Mouse (Mus musculus): ENCODE measurements around the gene Galnt18. TPM values are rescaled to one million over a fixed set of nuclear protein-coding genes. Genes with fewer than 3 reads are reported as not detected.

The Galnt18 gene
- polyA plus RNA-seq, 1 experiment from 2014 or later, result 10.2 TPM

DNA sequence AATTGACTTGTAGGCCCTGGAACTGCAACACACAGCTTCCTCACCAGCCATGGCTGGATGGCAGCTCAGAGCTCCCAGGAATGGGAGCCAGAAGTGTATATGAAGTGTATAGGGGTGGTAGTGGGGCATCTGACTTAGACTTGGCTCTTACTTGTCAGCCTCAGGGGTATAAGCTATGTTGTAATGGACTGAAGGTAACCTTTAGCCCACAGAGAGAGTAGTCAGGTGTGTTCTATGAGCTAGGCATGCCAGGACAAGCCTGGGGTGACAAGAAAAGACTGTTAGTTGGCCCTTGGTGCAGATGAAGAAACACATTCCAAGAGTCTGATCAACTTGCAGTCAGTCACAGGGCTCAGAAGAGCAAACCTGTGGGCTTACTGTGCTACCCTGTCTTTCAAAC, 78.0 kb downstream of the Galnt18 start:
- H3K4me2 ChIP-seq (replicated peaks), result no peak overlapping the region
- no peak for ATAC-seq (replicated peaks)
- H3K9ac ChIP-seq (replicated peaks), result no peak overlapping the region
- H3K36me3 ChIP-seq, result no peaks in the 10 kb centered on the region
- no peaks in the 10 kb centered on the region for H3K27me3 ChIP-seq
- no peak overlapping the region for H3K4me3 ChIP-seq
- H3K9me3 ChIP-seq, result no peaks in the 10 kb centered on the region
- no peaks in the 10 kb centered on the region for H3K4me1 ChIP-seq
- no peak overlapping the region for H3K27ac ChIP-seq (replicated peaks)

DNA sequence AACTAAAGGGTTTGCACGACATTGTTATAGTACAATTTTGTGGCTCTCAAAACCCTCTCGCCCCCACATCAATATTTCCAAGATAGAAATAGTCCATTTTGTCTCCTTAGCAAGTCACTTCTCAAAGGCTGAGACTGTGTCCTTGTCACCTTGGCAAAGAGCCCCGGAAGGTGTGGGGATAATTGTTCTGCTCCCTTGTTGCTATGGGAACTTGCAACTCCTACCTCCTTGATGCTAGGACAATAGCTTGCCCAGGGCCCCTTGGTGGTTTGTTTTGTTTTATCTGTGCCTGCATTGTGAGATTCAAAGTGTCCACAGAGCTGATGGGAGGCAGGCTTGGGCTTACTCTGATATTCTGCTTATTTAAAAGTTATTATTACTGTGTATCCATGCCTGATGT, 80.3 kb downstream of the Galnt18 start:
- H3K4me1 ChIP-seq, result no peaks in the 10 kb centered on the region
- H3K4me3 ChIP-seq, result no peak overlapping the region
- H3K9ac ChIP-seq (replicated peaks), result no peak overlapping the region
- no peak for ATAC-seq (replicated peaks)
- H3K9me3 ChIP-seq, result no peaks in the 10 kb centered on the region
- WGBS, result 43% methylated on average over 3 of the region's 3 CpGs
- no peak overlapping the region for H3K4me2 ChIP-seq (replicated peaks)
- H3K36me3 ChIP-seq, result no peaks in the 10 kb centered on the region
- H3K27me3 ChIP-seq, result no peaks in the 10 kb centered on the region
- no peak overlapping the region for H3K27ac ChIP-seq (replicated peaks)

DNA sequence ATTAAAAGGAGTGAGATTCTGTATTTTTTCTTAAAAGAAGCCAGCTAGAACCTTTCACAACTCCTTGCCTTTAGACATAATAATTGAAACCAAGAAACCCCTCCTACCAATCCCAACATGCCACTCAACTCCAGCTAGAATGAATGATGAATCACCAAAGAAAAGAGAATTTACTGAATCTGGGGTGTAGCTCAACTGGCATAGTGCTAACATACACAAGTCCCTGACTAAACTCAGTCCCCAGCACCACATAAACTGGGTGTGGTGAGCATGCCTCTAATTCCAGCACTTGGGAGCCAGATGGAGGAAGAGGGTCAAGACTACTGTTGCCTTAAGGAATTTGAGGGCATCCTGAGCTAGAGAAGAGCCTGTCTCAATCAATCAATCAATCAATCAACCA, 83.6 kb downstream of the Galnt18 start:
- ATAC-seq (replicated peaks), result no peak
- no peak overlapping the region for H3K9ac ChIP-seq (replicated peaks)
- H3K27me3 ChIP-seq, result no peaks in the 10 kb centered on the region
- no peak overlapping the region for H3K4me2 ChIP-seq (replicated peaks)
- H3K27ac ChIP-seq (replicated peaks), result no peak overlapping the region
- no peak overlapping the region for H3K4me3 ChIP-seq
- H3K36me3 ChIP-seq, result no peaks in the 10 kb centered on the region
- H3K9me3 ChIP-seq, result no peaks in the 10 kb centered on the region
- H3K4me1 ChIP-seq, result peaks cover 18% of the 10 kb centered on the region

DNA sequence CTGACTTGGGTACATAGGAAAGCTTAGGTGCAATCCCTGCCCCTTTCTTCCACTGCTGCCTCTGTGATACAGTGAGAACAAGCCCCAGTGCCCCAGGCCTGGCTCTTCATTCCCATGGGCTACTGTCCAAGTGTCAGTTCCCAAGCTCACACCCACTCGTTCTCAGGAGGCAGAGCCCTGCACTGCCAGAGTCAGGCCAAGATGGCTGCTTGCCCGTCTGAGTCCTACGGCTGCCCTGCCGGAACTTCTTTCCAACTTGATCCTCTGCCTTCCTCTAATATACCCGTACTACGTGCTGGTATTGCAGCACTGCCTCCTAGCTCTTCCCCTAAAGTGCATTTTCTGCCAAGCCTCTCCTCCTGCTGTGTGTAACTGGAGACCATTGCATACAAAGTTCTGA, 85.5 kb downstream of the Galnt18 start:
- no peaks in the 10 kb centered on the region for H3K9me3 ChIP-seq
- H3K27ac ChIP-seq (replicated peaks), result no peak overlapping the region
- H3K4me2 ChIP-seq (replicated peaks), result no peak overlapping the region
- no peak overlapping the region for H3K9ac ChIP-seq (replicated peaks)
- no peaks in the 10 kb centered on the region for H3K36me3 ChIP-seq
- no peak for ATAC-seq (replicated peaks)
- no peak overlapping the region for H3K4me3 ChIP-seq
- no peaks in the 10 kb centered on the region for H3K27me3 ChIP-seq
- H3K4me1 ChIP-seq, result peaks cover 18% of the 10 kb centered on the region
- 65% methylated on average over 6 of the region's 6 CpGs for WGBS

DNA sequence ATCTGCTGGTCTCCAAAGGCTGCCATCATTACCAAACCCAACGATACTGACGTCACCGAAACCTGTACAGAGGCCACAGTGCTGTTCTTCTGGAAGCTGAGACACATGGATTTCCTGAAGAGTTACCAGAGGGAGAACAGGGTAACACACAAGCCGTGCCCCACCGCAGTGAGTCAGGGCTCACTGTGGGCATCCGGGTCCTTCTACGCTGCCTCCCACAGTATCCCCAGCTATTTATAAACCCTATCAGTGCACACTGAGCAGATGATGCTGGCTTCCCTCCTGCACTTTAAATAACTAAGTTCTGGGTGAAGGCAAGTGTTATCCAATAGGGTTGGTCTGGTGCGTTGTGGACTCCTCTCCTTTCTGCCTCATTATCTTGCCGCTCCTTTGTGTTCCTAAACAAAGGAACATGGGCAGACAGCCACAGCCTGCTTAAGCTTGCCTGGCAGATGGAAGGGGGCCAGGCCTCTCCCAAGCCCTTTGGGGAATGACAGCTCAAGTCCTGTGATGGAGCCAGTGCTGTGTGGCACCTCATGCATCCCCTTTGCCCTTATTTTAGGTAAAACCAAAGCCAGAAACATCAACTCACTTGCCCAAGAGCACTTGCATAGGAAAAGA, 87.0 kb downstream of the Galnt18 start:
- H3K36me3 ChIP-seq, result no peaks in the 10 kb centered on the region
- peaks cover 18% of the 10 kb centered on the region for H3K4me1 ChIP-seq
- no peak overlapping the region for H3K9ac ChIP-seq (replicated peaks)
- no peak overlapping the region for H3K4me2 ChIP-seq (replicated peaks)
- H3K9me3 ChIP-seq, result no peaks in the 10 kb centered on the region
- H3K27ac ChIP-seq (replicated peaks), result peak overlapping the region; percentile 24; the same call in 1 of the 2 replicates
- 38% methylated on average over 9 of the region's 9 CpGs for WGBS
- no peak overlapping the region for H3K4me3 ChIP-seq
- H3K27me3 ChIP-seq, result no peaks in the 10 kb centered on the region
- peak; percentile 82 for ATAC-seq (replicated peaks)

DNA sequence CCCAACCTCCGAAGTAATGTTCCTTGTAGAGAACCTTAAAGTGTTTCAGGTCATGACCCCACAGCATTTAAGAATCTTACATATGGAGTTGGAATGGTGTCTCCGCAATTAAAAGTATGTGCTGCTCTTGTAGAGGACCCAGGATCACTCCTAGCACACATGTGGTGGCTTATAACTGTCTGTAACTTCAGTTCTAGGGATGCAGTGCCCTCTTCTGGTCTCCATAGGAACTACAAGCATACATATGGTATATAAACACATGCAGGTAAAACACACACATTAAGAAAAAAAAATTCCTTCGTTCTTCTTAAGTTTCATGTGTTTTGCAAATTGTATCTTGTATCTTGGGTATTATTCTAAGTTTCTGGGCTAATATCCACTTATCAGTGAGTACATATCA, 99.7 kb downstream of the Galnt18 start:
- H3K9ac ChIP-seq (replicated peaks), result no peak overlapping the region
- WGBS, result 93% methylated on average over 3 of the region's 3 CpGs

DNA sequence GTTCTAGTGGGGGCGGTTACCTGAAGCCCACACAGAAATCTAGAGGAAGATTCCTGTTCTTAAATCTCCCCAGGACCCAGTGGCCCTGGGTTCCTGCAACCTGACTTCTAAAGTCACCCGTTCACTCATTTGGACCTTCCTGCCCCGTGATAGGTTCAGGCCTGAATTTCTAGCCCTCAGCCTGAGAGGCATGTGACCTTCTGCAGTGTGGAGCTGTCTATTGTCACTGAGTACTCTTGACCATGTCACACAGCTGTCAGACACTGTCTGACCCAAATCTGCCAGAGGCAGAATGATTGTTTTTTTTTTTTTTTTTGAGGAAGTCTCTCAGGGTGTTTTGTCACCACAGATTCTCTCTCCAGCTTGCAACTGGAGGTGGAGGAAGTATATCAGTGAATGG, 103.3 kb downstream of the Galnt18 start:
- H3K9me3 ChIP-seq, result no peaks in the 10 kb centered on the region
- H3K27ac ChIP-seq (replicated peaks), result no peak overlapping the region
- no peak overlapping the region for H3K4me3 ChIP-seq
- peaks cover 9% of the 10 kb centered on the region for H3K4me1 ChIP-seq
- no peak for ATAC-seq (replicated peaks)
- WGBS, result 90% methylated on average over 3 of the region's 3 CpGs
- no peaks in the 10 kb centered on the region for H3K27me3 ChIP-seq
- H3K9ac ChIP-seq (replicated peaks), result no peak overlapping the region
- H3K36me3 ChIP-seq, result no peaks in the 10 kb centered on the region
- no peak overlapping the region for H3K4me2 ChIP-seq (replicated peaks)

More for the DNA sequence above, 99.7 kb downstream of the Galnt18 start:
- Histone ChIP-seq H3K27ac (replicated peaks) (no peak overlapping the region), H3K27me3 (no peaks in the 10 kb centered on the region), H3K9me3 (no peaks in the 10 kb centered on the region), H3K36me3 (no peaks in the 10 kb centered on the region), H3K4me1 (no peaks in the 10 kb centered on the region), H3K4me3 (no peak overlapping the region), H3K4me2 (replicated peaks) (no peak overlapping the region)
- ATAC-seq (replicated peaks), result no peak

DNA sequence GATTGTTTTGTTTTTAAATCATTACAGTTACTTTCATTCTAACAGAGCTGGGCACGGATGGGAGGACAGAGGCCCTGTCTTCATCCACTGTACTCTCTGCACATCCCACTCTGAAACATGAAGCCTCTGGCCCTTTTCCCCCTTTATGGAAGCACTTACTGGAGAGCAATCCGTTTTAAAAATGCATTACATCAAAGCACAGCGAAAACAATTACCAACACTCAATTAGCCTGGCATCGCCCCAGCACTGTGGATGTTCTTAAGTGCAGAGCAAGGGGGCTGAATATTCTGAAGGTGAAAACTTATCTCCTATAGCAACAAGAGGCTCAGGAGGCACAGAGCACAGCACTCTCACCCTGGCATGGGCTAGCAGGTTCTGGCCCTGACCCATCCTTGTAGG, 107.3 kb downstream of the Galnt18 start:
- Histone ChIP-seq H3K4me3 (no peak overlapping the region), H3K4me1 (peaks cover 9% of the 10 kb centered on the region), H3K4me2 (replicated peaks) (no peak overlapping the region), H3K27ac (replicated peaks) (no peak overlapping the region), H3K36me3 (no peaks in the 10 kb centered on the region), H3K9me3 (no peaks in the 10 kb centered on the region), H3K9ac (replicated peaks) (no peak overlapping the region), H3K27me3 (no peaks in the 10 kb centered on the region)
- WGBS, result 22% methylated on average over 4 of the region's 4 CpGs
- no peak for ATAC-seq (replicated peaks)

DNA sequence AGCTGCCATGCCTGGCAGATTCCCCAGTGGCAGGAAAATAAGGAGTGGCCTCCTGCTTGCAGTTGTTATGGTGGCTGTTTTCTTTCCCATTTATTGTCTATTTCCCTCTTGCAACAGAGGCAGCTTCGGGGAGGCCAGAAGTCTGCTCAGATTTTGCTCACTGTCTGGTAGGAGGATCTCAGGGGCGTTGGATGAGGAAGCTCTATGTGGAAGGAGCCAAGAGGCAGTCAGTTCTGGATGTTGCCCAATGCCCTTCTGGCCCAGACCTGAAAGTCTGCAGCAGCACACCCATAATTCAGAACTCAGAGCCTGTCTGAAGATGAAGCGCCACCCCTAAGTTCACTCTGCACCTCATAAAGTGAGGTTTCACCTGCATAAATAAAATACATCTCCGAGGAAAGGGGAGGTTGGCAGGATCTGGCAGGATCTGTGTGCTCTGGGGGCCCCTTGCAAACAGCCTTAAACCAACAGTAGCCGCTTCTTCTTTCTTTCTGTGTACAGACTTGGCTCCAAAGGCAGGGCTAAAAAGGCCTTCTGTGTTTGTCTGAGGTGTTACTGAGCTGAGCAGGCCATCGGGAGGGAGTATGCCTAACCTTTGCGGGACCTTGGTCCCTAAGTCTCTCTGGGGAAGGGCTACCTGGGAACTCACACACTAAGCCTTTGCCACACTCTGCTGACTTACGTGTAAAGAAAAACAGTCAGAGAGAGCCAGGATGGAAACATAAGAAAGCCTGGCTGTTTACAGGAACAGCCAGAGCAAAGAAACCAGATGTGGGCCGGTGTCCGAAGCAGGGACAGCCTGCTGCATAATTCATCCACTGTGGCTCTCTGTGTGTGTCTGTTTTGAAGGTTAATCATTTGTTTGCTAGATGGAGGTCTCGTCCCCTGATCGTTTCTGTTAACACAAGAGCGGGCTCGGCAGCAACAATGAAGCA, 116.4 kb downstream of the Galnt18 start:
- no peak for ATAC-seq (replicated peaks)
- 74% methylated on average over 14 of the region's 14 CpGs for WGBS
- H3K9me3 ChIP-seq, result no peaks in the 10 kb centered on the region
- no peak overlapping the region for H3K4me3 ChIP-seq
- H3K27me3 ChIP-seq, result no peaks in the 10 kb centered on the region
- no peak overlapping the region for H3K4me2 ChIP-seq (replicated peaks)
- no peak overlapping the region for H3K27ac ChIP-seq (replicated peaks)
- H3K4me1 ChIP-seq, result no peaks in the 10 kb centered on the region
- H3K9ac ChIP-seq (replicated peaks), result no peak overlapping the region
- H3K36me3 ChIP-seq, result no peaks in the 10 kb centered on the region

DNA sequence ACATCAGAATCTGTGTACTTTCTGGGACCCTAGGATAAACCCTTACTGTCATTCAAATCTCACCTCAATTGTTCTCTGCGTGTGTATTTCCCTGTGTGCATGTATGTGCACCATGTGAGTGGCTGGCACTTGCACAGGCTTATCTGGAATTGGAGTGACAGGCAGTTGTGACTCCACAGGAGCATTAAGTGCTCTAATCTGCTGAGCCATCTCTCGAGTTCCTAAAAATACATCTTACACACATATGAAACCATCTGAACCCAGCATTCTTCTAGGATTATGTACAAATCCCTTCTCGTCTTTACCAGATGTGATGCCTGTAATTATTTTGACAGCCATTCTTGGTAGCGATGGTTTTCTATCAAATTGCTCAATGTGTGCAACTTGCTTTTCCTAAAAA, 121.2 kb downstream of the Galnt18 start:
- H3K4me1 ChIP-seq, result no peaks in the 10 kb centered on the region
- H3K27me3 ChIP-seq, result no peaks in the 10 kb centered on the region
- H3K4me3 ChIP-seq, result no peak overlapping the region
- no peak overlapping the region for H3K4me2 ChIP-seq (replicated peaks)
- H3K9me3 ChIP-seq, result no peaks in the 10 kb centered on the region
- ATAC-seq (replicated peaks), result no peak
- no peak overlapping the region for H3K9ac ChIP-seq (replicated peaks)
- WGBS, result 70% methylated on average over 4 of the region's 4 CpGs
- no peak overlapping the region for H3K27ac ChIP-seq (replicated peaks)
- no peaks in the 10 kb centered on the region for H3K36me3 ChIP-seq

DNA sequence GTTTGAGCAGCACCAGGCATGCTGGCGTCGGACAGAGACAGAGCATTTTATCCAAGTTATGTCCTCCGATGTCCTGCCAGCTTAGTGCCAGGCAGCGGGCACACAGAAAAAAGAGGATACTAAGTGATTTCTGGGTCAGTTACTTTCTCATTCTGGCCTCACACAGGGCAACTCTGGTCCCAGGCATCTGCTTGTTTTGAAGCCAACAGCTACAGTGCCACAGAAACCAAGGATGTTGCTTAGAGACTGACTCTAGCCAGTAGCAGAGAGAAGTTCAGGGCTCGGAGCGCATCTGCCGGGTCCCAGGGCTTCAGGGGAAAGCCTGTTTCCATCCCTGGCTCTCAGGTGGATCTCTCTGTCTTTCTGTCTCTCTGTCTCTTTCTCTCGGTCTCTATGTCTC, 124.8 kb downstream of the Galnt18 start:
- Histone ChIP-seq H3K9me3 (no peaks in the 10 kb centered on the region), H3K9ac (replicated peaks) (no peak overlapping the region), H3K36me3 (no peaks in the 10 kb centered on the region), H3K4me1 (no peaks in the 10 kb centered on the region), H3K4me3 (no peak overlapping the region), H3K27me3 (no peaks in the 10 kb centered on the region), H3K27ac (replicated peaks) (no peak overlapping the region), H3K4me2 (replicated peaks) (no peak overlapping the region)
- no peak for ATAC-seq (replicated peaks)
- 85% methylated on average over 8 of the region's 8 CpGs for WGBS

DNA sequence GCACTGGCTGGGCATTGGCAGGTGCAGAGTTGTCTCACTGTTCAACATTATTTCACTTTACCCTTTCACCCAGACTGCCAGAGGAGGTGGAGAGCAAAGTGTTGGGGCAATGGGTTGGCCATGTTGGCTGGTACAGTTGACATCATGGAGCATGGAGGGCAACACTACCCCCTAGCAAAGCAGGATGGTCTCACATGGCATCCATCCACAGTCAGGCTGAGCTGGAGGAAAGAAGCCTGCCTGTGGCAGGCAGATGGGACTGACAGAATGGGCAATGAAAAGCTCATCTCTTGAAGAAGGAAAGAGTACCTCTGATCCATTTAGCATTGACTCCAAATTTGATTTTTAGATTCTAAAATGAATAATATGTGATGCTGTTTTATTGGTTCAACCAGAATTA, 125.3 kb downstream of the Galnt18 start:
- Histone ChIP-seq H3K36me3 (no peaks in the 10 kb centered on the region), H3K27me3 (no peaks in the 10 kb centered on the region), H3K9ac (replicated peaks) (no peak overlapping the region), H3K9me3 (no peaks in the 10 kb centered on the region), H3K27ac (replicated peaks) (no peak overlapping the region), H3K4me3 (no peak overlapping the region), H3K4me2 (replicated peaks) (no peak overlapping the region), H3K4me1 (no peaks in the 10 kb centered on the region)
- ATAC-seq (replicated peaks), result no peak

DNA sequence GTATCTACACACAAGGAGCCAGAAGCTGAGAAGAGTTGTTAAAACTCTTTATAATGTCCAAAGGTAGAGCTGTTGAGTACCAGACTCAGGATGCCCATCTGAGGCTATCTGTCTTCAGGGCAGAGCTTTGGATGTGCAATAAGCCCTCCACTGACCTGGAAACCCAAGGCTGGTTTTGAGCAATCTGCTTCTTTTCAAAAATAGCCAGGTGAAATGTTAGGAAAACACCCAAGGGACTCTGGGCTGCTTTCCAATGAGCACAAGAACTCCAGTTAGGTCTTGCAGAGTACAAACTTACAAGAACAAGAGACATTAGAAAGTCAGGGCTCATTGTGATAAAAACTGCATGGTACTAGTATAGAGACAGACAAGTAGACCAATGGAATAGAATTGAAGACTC, 135.4 kb downstream of the Galnt18 start:
- ATAC-seq (replicated peaks), result no peak
- Histone ChIP-seq H3K36me3 (no peaks in the 10 kb centered on the region), H3K4me1 (no peaks in the 10 kb centered on the region), H3K9me3 (no peaks in the 10 kb centered on the region), H3K27me3 (no peaks in the 10 kb centered on the region), H3K9ac (replicated peaks) (no peak overlapping the region), H3K4me2 (replicated peaks) (no peak overlapping the region), H3K4me3 (no peak overlapping the region), H3K27ac (replicated peaks) (no peak overlapping the region)
